Mouse (Mus musculus): Measurements from ENCODE around the gene Racgap1.

Racgap1 gene

GRCm38 (mm10) chr15:99590429-99591084 is 60.9 kb downstream of the Racgap1 start, which contains the start of gene Aqp5:
Gene Aqp5, plus strand, starts transcription at chr15:99590782.
- DNase-seq (ENCODE audit: low spot score in 2 of 2): no peak

DNA sequence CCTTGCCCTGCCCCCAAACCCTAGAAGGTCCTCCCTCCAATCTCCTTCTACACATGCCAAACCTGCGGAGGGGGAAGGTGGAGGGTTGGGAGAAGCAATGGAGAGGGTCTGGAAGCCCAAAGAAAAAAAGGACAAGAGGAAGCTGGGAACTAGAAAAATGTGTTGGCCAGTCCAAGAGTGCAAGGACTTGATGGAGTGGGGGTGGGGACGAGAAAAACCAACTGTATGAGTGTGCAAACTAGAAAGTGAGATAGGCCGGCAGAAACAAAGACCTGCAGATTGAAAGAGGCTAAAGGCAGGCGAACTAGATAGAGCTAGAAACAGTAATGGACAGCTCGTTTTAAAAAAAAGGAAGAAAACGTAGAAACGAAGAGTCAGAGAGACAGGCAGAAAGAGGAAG is 61.8 kb downstream of the Racgap1 start:
- no peak for DNase-seq (ENCODE audit: low spot score in 2 of 2)

GRCm38 (mm10) chr15:99589237-99589636 is 62.2 kb downstream of the Racgap1 start:
- no peak for DNase-seq (ENCODE audit: low spot score in 2 of 2)

DNA sequence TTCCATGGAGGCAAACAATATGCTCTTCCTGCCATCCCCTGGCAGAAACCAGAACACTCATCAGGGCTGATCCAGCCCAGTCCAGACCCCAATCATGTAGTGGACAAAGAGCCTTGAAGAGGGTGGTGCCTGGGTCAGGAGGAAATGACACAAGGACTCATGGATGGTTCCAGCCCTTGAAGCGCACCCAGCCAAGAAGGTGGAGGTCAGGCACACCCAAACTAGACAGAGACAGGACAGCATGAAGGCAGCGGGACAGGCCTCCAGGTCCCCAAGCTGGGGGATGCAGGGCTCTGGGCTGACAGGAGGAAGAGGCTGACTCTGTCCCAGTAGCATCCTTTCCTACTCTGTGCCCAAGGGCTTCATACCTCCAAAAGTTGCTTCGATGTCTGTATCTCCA is 64.9 kb downstream of the Racgap1 start:
- DNase-seq (ENCODE audit: low spot score in 2 of 2): no peak

DNA sequence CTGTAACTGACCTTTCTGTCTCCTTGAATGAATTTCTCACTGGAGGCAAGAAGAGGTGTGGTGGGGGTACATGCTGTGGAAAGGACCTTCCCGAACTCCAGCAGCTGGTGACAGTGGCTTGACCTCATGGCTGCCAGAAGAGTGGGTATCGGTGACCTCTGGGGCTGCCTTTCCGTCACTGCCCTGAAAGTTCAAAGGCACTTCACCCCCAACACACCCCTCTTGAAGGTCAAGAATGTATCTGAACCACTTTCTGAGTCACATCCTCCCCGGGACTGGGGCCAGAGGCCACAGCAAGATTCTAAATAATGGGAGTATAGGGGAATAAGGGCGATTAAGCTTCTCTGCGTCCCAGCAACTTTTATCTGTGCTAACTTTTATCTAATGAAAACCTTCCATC is 65.7 kb downstream of the Racgap1 start:
- no peak for DNase-seq (ENCODE audit: low spot score in 2 of 2)

DNA sequence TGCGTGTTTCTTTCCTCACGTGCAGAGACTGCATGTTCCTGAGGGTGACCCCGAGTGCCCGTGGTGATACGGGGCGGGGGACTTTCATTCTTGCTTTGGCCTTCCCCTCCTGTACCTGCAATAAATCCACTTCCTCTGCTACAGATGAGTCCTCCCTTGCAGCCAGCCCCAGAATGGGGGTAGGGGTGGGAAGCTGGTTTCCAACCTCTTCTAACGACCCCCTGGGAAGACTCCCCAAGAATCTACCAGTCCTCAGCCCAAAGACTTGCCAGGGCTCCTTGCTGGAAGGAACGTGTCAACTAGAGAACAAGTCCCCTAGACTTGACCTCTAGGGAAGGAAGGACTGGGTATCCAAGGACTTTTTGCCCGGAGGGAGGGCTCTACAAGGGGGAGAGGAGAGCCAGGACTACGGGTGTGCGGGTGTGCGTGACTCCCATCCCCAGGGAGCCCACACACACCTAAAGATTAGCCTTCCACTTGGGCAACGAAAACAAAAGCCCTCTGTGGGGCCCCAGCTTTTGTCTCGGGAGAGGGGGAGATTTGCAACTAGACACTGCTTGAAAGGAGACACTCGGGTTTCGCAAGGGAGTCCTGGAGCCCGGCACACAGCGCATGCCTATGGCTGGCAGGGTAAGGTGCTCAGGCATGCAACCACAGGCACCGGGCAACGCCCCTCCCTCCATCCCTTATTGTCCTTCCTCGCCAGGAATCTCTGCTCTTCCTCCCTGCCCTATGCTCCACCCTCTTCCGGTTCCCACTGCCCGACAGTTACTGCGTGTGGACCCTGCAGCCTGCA is 66.9 kb downstream of the Racgap1 start:
- DNase-seq (ENCODE audit: low spot score in 2 of 2): no peak

- DNase-seq (ENCODE audit: low spot score in 2 of 2): no peak
These were observed 67.8 kb downstream of the Racgap1 start for GRCm38 (mm10) chr15:99583463-99584344.

GRCm38 (mm10) chr15:99578802-99579485 is 72.5 kb downstream of the Racgap1 start, which contains the start of gene Aqp2:
Gene Aqp2, plus strand, starts transcription at chr15:99579055.
- no peak for DNase-seq (ENCODE audit: low spot score in 2 of 2)
